Mouse (Mus musculus) brain, embryonic 14.5 days (tissue): Measurements from ENCODE around the gene Tha1.

Experiments
- CTCF ChIP-seq: fragments of 200-500 bp; IDR thresholded peaks from 2 replicates; pipeline ENCODE4 v1.5.1; 2012; ENCODE audit warnings: inconsistent platforms, mild to moderate bottlenecking, moderate library complexity, borderline replicate concordance; ENCODE audit not compliant: insufficient read depth, insufficient read length; ENCODE audit errors: extremely low read depth
- POLR2A ChIP-seq: fragments of 200-500 bp; IDR thresholded peaks from 2 replicates; pipeline ENCODE4 v1.6.1; 2012; ENCODE audit warnings: mild to moderate bottlenecking, inconsistent platforms, borderline replicate concordance; ENCODE audit not compliant: poor library complexity, insufficient read depth, insufficient read length, severe bottlenecking; ENCODE audit errors: extremely low read depth

GRCm38 (mm10) chr11:117912684-117913352 lies 39.5 kb upstream of the Tha1 start:
- no peak for TF ChIP-seq POLR2A
- peak; percentile 89 for TF ChIP-seq CTCF
